Mouse (Mus musculus) bone marrow macrophage, adult 2 months (primary cell): ENCODE measurements around the gene Irf2bpl.

Experiments used
- CTCF ChIP-seq: IDR thresholded peaks from 2 replicates; pipeline ENCODE4 v1.5.1; 2012; ENCODE audit warnings: low read depth, mild to moderate bottlenecking, low read length, moderate library complexity
- POLR2A ChIP-seq: IDR thresholded peaks from 2 replicates; pipeline ENCODE4 v1.6.1; 2012; ENCODE audit warnings: mild to moderate bottlenecking, low read depth, low read length, borderline replicate concordance

DNA sequence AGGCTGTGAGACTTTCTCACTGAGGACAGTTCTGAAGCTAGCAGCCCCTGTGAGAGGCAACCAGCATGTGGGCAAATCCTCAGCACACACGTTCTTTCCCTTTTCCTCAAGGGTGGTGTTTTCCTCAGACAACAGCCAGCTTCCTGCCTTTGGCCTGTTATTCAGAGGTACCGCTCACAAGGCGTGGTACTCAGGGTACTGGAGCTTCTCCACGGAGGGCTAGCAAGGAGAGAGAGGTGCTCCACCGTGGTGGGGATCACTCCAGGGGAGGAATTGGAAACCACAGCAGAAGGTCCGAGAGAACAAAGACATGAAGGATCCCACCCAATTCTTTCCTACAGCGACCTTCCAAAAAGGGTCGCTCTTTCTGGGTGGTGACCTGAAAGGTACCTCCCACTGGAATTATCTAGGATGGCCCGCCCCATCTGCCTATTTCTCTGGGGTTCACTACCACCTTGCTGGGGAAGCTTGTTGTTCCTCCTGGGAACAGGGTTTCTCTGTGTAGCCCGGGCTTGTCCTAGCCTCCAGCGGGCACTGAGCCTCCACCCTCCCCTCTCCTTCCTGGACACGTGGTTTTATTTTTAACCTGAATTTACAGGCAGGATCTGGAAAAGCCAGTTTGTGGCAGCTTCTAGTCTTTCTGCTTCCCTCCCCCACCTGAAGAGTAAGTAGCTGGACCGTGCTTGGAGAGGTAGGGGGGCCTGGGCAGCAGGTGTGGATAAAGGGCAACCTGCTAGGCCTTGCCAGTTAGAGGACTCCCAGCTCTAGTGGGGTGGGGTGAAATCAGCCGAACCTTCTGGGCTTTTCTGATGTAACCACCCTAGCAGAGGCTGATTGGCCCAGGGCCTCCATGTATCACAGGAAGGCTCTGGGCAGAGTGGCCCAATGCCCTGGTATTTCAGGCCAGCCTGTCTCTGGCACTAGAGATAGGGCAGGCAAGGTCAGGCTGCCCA, 17.1 kb downstream of the Irf2bpl start:
- TF ChIP-seq POLR2A (no peak), CTCF (no peak)
